Mouse (Mus musculus) T-helper 1 cell (primary cell): ENCODE measurements around the gene Ccn6.

Experiments
- in situ Hi-C: fragments of 300-600 bp; cut with MboI, MseI; formaldehyde crosslinking; loops from one replicate; pipeline ENCODE4 v1.15.1; 2025; ENCODE audit warnings: high pct_unique_total_duplicates

The Ccn6 gene

GRCm38 (mm10) chr10:39162666-39163484 lies 719 bp downstream of the Ccn6 start:
- in situ Hi-C loops, result loop anchor here (10.0 kb wide), 1 partner anchor 722 kb away; no protein-coding TSS in a partner anchor

GRCm38 (mm10) chr10:39161406-39161805 lies 2.2 kb downstream of the Ccn6 start:
- in situ Hi-C loops, result loop anchor here (10.0 kb wide), 1 partner anchor 723 kb away; no protein-coding TSS in a partner anchor

- in situ Hi-C loops, result no loop called here
These were observed 5.3 kb downstream of the Ccn6 start for GRCm38 (mm10) chr10:39158306-39158705.

GRCm38 (mm10) chr10:39157321-39157720 lies 6.3 kb downstream of the Ccn6 start:
- in situ Hi-C loops, result no loop called here

- in situ Hi-C loops, result no loop called here
These were observed 6.9 kb downstream of the Ccn6 start for GRCm38 (mm10) chr10:39156719-39157118.

GRCm38 (mm10) chr10:39142216-39142615 lies 21.4 kb downstream of the Ccn6 start:
- in situ Hi-C loops, result no loop called here

- in situ Hi-C loops, result no loop called here
These were observed 22.2 kb downstream of the Ccn6 start for GRCm38 (mm10) chr10:39141401-39141800.

- in situ Hi-C loops, result no loop called here
These were observed 22.8 kb downstream of the Ccn6 start for GRCm38 (mm10) chr10:39140843-39141242.

- in situ Hi-C loops, result no loop called here
These were observed 24.8 kb downstream of the Ccn6 start for GRCm38 (mm10) chr10:39138761-39139160.

GRCm38 (mm10) chr10:39137766-39138165 lies 25.8 kb downstream of the Ccn6 start:
- in situ Hi-C loops, result no loop called here

GRCm38 (mm10) chr10:39133462-39134310 lies 29.9 kb downstream of the Ccn6 start, which contains the start of the genes Fam229b and Tube1:
TSS of gene Fam229b (minus strand) at chr10:39133914.
TSS of gene Tube1 (plus strand) at chr10:39133976.
- in situ Hi-C loops, result no loop called here

GRCm38 (mm10) chr10:39121412-39121811 lies 42.2 kb downstream of the Ccn6 start:
- in situ Hi-C loops, result no loop called here

- in situ Hi-C loops, result loop anchor here (10.0 kb wide), 1 partner anchor 1735 kb away; no protein-coding TSS in a partner anchor
These were observed 54.1 kb downstream of the Ccn6 start for GRCm38 (mm10) chr10:39109489-39109874.

GRCm38 (mm10) chr10:39108837-39109488 lies 54.6 kb downstream of the Ccn6 start:
- in situ Hi-C loops, result loop anchor here (10.0 kb wide), 1 partner anchor 1734 kb away; no protein-coding TSS in a partner anchor

GRCm38 (mm10) chr10:39106935-39107334 lies 56.7 kb downstream of the Ccn6 start:
- in situ Hi-C loops, result loop anchor here (10.0 kb wide), 1 partner anchor 1732 kb away; no protein-coding TSS in a partner anchor

- in situ Hi-C loops, result loop anchor here (10.0 kb wide), 1 partner anchor 1732 kb away; no protein-coding TSS in a partner anchor
These were observed 57.2 kb downstream of the Ccn6 start for GRCm38 (mm10) chr10:39106413-39106812.

- in situ Hi-C loops, result loop anchor here (10.0 kb wide), 1 partner anchor 1730 kb away; no protein-coding TSS in a partner anchor
These were observed 58.7 kb downstream of the Ccn6 start for GRCm38 (mm10) chr10:39104803-39105449.
